Mouse (Mus musculus): ENCODE measurements around the gene Arid4b. TPM values are rescaled to one million over a fixed set of nuclear protein-coding genes. Genes with fewer than 3 reads are reported as not detected.

Gene Arid4b
- polyA plus RNA-seq, 1 experiment from 2014 or later: 87.2 TPM

Other genes with a start within 250 kb of the Arid4b start
- gene B3galnt2, start 108.8 kb upstream of the Arid4b start, polyA plus RNA-seq (2014; fragmentation: Nextera tagmentation; extraction: Ambion mirVana): 49.4 and 49.7 TPM in 2 replicates
- gene Tbce, start 23.6 kb upstream of the Arid4b start, polyA plus RNA-seq (2014; fragmentation: Nextera tagmentation; extraction: Ambion mirVana): 61.8 and 66.1 TPM in 2 replicates
- 59.8 and 67.1 TPM in 2 replicates for gene Ggps1, start 256 bp downstream of the Arid4b start, polyA plus RNA-seq (2014; fragmentation: Nextera tagmentation; extraction: Ambion mirVana)